Mouse (Mus musculus) adrenal gland, adult 10 weeks (tissue): ENCODE data around the gene Ccdc59. TPM values are rescaled to one million over a fixed set of nuclear protein-coding genes. Genes with fewer than 3 reads are reported as not detected.

Source experiments
- polyA plus RNA-seq: library from polyadenylated mRNA; stranded (reverse); fragments of 350-450 nt; fragmentation: Illumina TruSeq; extraction: RNeasy Lipid Tissue Mini Kit (QIAGEN cat#74804); gene quantifications from one replicate; pipeline ENCODE4 v1.2.3, GENCODE M21; 2014; ENCODE audit warnings: low read depth, low replicate concordance

Ccdc59 gene
- polyA plus RNA-seq: 48.0 TPM

DNA sequence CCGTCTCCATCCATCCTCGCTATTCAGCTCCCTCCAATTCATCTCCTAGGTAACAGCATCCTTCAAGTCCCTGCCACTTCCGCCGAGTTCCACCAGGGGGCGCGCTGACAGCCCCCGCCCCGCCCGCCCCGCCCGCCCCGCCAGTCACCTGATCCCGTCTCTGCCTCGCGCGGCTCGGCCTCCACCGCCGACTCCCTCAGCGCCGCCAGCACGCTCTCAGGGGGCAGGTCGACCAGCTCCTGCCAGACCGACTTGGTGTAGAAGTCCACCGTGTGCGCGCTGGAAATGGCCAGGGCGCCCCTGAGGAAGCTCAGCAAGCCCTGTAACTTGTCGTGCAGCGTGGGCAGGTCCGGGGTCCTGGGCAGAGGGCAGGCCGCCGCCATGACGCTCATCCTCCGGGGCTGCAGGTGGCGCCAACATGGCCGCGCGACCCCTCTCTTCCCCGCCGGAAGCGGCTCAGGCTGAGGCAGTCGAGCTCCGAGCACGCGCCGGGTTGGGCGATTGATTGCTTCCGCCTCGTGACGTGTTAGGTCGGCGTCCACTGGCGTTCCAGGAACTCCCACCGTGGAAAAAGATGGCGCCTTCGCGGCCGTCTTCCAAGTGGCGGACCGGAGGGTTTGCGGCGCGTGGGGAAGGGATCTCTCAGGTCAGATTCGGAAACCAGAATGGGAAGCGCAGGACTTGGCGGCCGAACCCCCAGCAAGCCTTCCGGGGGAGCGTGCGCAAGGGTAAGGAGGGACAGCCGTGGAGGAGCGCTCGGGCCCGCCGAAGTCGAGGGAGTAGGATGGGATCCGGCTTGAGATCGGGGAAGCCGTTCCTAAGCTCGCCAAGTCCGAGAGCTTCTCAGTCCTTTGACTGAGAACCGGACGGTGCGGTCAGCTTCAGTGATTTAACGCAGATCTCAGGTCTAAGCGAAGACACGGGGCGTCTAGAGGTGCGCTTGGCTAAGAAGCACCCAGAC is at the start of gene Ccdc59, which contains the start of gene Mettl25:
Gene Ccdc59, plus strand, starts transcription at position 140 of the 961 bp plus-strand sequence.
Gene Mettl25, minus strand, starts transcription at position 453 of the 961 bp plus-strand sequence.

Other genes starting within 250 kb of the Ccdc59 start
- 13.4 TPM for gene Mettl25, start 313 bp downstream of the Ccdc59 start, polyA plus RNA-seq